Mouse (Mus musculus) olfactory bulb, adult 2 months (tissue): ENCODE measurements at regions not wholly inside any gene's neighbourhood (a gene's known extent, or its start where the extent isn't known, plus 50 kb on each side); places are given as distances from the start of the nearest gene placed in this dataset.

Experiments used
- CTCF ChIP-seq: fragments of 200-500 bp; IDR thresholded peaks from 2 replicates; pipeline ENCODE4 v1.5.1; 2012; ENCODE audit warnings: low read depth, mild to moderate bottlenecking, low read length, moderate library complexity; ENCODE audit not compliant: insufficient read depth
- POLR2A ChIP-seq: fragments of 200-500 bp; IDR thresholded peaks from 2 replicates; pipeline ENCODE4 v1.6.1; 2012; ENCODE audit warnings: mild to moderate bottlenecking, low read depth, low read length, moderate library complexity; ENCODE audit not compliant: insufficient read depth

DNA sequence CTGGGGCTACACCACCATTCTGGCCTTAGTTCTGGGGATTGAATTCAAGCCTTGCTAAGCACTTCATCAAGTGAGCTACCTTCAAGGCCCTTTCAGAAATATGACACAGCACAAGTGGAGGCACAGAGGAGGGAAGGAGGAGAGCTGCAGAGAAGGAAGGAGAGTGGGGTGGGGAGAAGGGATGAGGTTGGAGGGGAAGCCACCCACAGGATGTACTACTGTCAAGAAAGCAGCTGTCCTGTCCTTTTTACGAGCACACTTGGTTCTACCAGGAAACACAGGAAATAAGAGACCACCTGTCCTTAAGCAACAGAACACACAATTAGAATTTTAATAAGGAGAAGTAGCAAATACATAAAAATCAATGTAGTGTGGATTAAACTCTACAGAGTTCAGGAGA lies 210.5 kb upstream of the Mkln1 start:
- no peak for TF ChIP-seq CTCF
- TF ChIP-seq POLR2A, result no peak
